Mouse (Mus musculus): Measurements from ENCODE around the gene Rras2. TPM values are rescaled to one million over a fixed set of nuclear protein-coding genes. Genes with fewer than 3 reads are reported as not detected.

Gene Rras2
- polyA plus RNA-seq, 1 experiment from 2014 or later: 39.0 TPM

DNA sequence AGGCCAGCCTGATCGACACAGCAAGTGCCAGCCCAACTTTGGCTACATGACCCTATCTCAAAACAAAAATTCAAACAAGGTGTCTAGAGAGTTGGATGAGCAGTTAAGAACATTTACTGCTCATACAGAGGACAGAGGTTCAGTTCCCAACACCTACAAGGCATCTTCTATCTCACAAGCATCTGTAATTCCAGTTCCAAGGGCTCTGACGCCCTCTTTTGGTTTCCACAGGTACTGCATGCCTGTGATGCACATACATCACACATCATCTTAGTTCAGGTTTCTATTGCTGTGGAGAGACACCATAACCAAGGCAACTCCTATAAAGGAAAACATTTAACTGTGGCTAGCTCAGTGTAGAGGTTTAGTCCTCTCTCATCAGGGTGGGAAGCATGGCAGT, 11.7 kb upstream of the Rras2 start:
- Histone ChIP-seq H3K27ac (replicated peaks; ENCODE audit: low read depth, low read length) (no peak overlapping the region), H3K27me3 (replicated peaks; ENCODE audit: control insufficient read depth, insufficient read depth, low read length) (no peaks in the 10 kb centered on the region), H3K36me3 (ENCODE audit: control insufficient read depth, insufficient read depth, low read length) (no peaks in the 10 kb centered on the region), H3K9me3 (ENCODE audit: control insufficient read depth, low read length) (peaks cover 3% of the 10 kb centered on the region; the same call in 1 of the 2 replicates), H3K4me2 (ENCODE audit: low read depth, low read length) (no peak overlapping the region), H3K4me3 (ENCODE audit: low read depth, low read length) (no peak overlapping the region), H3K4me1 (ENCODE audit: control insufficient read depth, insufficient read depth, low read length) (no peaks in the 10 kb centered on the region), H3K9ac (ENCODE audit: low read depth, low read length) (no peak overlapping the region)
- no peak for DNase-seq (ENCODE audit: low spot score)
- 49% methylated on average over 2 of the region's 2 CpGs for WGBS
- no peak for ATAC-seq (ENCODE audit: low read depth)

DNA sequence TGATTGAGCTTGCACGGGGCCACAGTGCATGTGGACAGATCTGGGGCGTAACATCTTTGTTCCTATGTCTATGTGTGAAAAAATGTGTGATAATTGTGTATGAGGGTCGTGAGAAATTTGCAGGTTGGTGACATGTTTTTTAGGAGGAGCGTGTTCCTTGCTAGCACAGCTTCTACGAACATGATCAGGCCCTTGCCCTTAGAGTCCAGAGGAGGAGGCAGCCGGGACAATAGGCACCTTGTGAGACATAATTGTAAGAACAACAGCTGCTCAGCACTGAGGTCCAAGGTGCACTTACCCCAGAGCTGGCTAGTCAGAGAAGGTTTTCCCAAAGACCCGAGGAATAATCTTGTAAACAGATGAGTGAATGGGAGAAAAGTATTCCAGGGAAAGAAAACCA, 599 bp upstream of the Rras2 start:
- DNase-seq (ENCODE audit: low spot score): no peak

DNA sequence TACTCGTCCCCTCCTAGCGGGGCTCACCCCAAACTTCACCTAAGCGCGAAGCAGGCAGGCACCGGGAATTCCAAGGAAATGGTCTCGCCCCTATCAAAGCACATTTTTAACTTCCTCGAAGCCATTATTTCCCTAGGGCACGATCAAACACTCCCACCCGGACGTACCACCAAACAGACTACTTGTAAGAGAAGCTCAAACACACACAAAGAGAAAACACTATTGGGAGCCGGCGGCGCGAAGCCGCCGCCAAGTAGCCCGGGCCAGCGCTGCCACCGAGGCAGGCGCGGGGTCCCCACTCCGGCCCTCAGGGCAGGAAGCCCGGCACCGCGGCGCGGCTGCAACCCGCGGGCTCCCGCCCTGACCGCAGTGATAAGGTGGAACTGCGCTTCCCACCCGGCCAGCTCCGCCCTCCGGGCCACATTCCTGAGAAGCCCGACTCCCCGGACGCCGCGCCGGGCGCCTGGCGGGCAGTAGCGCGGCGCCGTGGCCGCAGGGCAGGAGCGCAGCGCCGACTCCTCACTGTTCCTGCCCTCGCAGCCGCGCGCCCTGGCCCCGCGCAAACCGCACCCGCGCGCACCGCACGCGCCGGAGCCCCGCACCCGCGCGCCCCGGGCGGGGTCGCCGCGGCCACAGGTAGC, 750 bp downstream of the Rras2 start:
- DNase-seq (ENCODE audit: low spot score): peak; percentile 71
- H3K27ac ChIP-seq (replicated peaks; ENCODE audit: low read depth, low read length): peak overlapping the region; percentile 88
- ATAC-seq (ENCODE audit: low read depth): peak; percentile 77
- under 1% methylated on average over 26 of the region's 74 CpGs for WGBS
- peaks cover 8% of the 10 kb centered on the region for H3K4me1 ChIP-seq (ENCODE audit: control insufficient read depth, insufficient read depth, low read length)
- peak overlapping the region; percentile 79 for H3K9ac ChIP-seq (ENCODE audit: low read depth, low read length)
- H3K4me3 ChIP-seq (ENCODE audit: low read depth, low read length): peak overlapping the region; percentile 78
- H3K9me3 ChIP-seq (ENCODE audit: control insufficient read depth, low read length): no peaks in the 10 kb centered on the region
- H3K4me2 ChIP-seq (ENCODE audit: low read depth, low read length): peak overlapping the region; percentile 85
- H3K27me3 ChIP-seq (replicated peaks; ENCODE audit: control insufficient read depth, insufficient read depth, low read length): no peaks in the 10 kb centered on the region
- H3K36me3 ChIP-seq (ENCODE audit: control insufficient read depth, insufficient read depth, low read length): no peaks in the 10 kb centered on the region

More for the DNA sequence above, 599 bp upstream of the Rras2 start:
- no peak overlapping the region; the same call in 1 of the 2 replicates for H3K4me3 ChIP-seq (ENCODE audit: low read depth, low read length)
- H3K4me1 ChIP-seq (ENCODE audit: control insufficient read depth, insufficient read depth, low read length): peaks cover 8% of the 10 kb centered on the region
- H3K9me3 ChIP-seq (ENCODE audit: control insufficient read depth, low read length): no peaks in the 10 kb centered on the region
- ATAC-seq (ENCODE audit: low read depth): no peak
- no peak overlapping the region for H3K27ac ChIP-seq (replicated peaks; ENCODE audit: low read depth, low read length)
- no peaks in the 10 kb centered on the region for H3K36me3 ChIP-seq (ENCODE audit: control insufficient read depth, insufficient read depth, low read length)
- WGBS: 23% methylated on average over 7 of the region's 7 CpGs
- H3K9ac ChIP-seq (ENCODE audit: low read depth, low read length): 0 out of 2 replicates have a peak overlapping the region, but pooled peaks have one; percentile 79
- peak overlapping the region; percentile 85 for H3K4me2 ChIP-seq (ENCODE audit: low read depth, low read length)
- no peaks in the 10 kb centered on the region for H3K27me3 ChIP-seq (replicated peaks; ENCODE audit: control insufficient read depth, insufficient read depth, low read length)

DNA sequence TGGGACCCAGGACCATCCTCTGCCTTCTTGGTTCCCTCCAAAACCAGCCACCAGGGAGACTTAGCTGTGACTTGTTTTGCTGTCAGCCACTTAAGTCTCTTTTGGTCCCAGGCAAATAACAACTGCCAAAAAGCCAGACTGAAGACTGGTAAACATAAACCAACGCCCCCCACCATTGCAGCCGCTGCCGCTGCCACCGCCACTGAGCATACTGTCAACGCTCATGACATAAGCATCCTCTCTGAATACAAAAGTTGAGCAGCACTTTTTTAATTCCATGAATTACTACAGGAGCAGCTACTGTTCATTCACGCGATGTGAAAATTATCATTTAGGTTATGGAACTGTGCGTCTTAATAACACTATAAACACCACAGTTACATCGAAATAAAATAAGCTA, 1.6 kb downstream of the Rras2 start:
- Histone ChIP-seq H3K4me1 (ENCODE audit: control insufficient read depth, insufficient read depth, low read length) (peaks cover 8% of the 10 kb centered on the region), H3K27ac (replicated peaks; ENCODE audit: low read depth, low read length) (no peak overlapping the region), H3K4me3 (ENCODE audit: low read depth, low read length) (peak overlapping the region; percentile 78), H3K27me3 (replicated peaks; ENCODE audit: control insufficient read depth, insufficient read depth, low read length) (no peaks in the 10 kb centered on the region), H3K9ac (ENCODE audit: low read depth, low read length) (peak overlapping the region; percentile 79; the same call in 1 of the 2 replicates), H3K4me2 (ENCODE audit: low read depth, low read length) (peak overlapping the region; percentile 85), H3K36me3 (ENCODE audit: control insufficient read depth, insufficient read depth, low read length) (no peaks in the 10 kb centered on the region), H3K9me3 (ENCODE audit: control insufficient read depth, low read length) (no peaks in the 10 kb centered on the region)
- ATAC-seq (ENCODE audit: low read depth) (no peak), DNase-seq (ENCODE audit: low spot score) (no peak)
- 29% methylated on average over 9 of the region's 9 CpGs for WGBS

DNA sequence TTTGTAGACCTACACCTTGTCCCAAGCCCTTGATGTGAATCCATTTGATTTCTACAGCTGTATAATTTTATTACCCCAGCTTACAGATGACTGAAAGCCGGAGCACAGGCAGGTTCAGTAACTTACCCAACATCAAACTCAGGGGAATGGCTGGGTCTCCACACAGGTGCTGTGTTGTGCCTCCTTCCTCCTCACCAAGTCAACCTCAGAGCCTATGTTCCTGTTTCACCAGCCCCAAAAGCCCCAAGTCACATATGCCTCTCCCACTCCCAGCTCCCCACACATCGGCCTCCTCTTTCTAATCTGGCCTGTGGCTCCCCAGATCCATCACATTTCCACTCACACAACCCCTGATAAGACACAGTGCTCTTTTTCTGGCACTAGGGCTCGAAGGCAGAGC, 2.6 kb downstream of the Rras2 start:
- Histone ChIP-seq H3K9me3 (ENCODE audit: control insufficient read depth, low read length) (no peaks in the 10 kb centered on the region), H3K36me3 (ENCODE audit: control insufficient read depth, insufficient read depth, low read length) (no peaks in the 10 kb centered on the region), H3K4me2 (ENCODE audit: low read depth, low read length) (no peak overlapping the region), H3K27ac (replicated peaks; ENCODE audit: low read depth, low read length) (no peak overlapping the region), H3K9ac (ENCODE audit: low read depth, low read length) (no peak overlapping the region), H3K27me3 (replicated peaks; ENCODE audit: control insufficient read depth, insufficient read depth, low read length) (no peaks in the 10 kb centered on the region), H3K4me1 (ENCODE audit: control insufficient read depth, insufficient read depth, low read length) (peaks cover 8% of the 10 kb centered on the region), H3K4me3 (ENCODE audit: low read depth, low read length) (no peak overlapping the region)
- ATAC-seq (ENCODE audit: low read depth) (no peak), DNase-seq (ENCODE audit: low spot score) (no peak)
- 88% methylated on average over 3 of the region's 3 CpGs for WGBS

DNA sequence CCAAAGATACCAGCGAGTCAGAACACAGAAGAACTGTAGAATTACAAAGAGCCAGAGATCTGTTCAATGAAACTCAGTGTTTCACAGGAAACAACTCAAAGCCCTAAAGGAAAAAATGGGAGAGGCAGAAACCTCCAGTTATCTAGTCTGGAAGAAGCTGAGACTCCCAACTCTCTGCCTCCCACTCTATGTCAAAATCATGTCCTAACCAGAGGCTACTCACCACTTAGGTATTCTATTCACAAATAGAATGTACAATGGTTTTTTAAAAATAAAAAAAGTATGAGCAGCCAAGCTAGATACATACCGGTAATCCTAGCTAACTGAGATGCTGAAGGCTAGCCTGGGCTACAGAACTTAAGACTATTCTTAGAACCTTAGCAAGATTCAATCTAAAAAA, 3.3 kb downstream of the Rras2 start:
- Histone ChIP-seq H3K9ac (ENCODE audit: low read depth, low read length) (no peak overlapping the region), H3K4me3 (ENCODE audit: low read depth, low read length) (no peak overlapping the region), H3K27me3 (replicated peaks; ENCODE audit: control insufficient read depth, insufficient read depth, low read length) (no peaks in the 10 kb centered on the region), H3K27ac (replicated peaks; ENCODE audit: low read depth, low read length) (no peak overlapping the region), H3K4me2 (ENCODE audit: low read depth, low read length) (no peak overlapping the region), H3K9me3 (ENCODE audit: control insufficient read depth, low read length) (no peaks in the 10 kb centered on the region), H3K4me1 (ENCODE audit: control insufficient read depth, insufficient read depth, low read length) (peaks cover 8% of the 10 kb centered on the region), H3K36me3 (ENCODE audit: control insufficient read depth, insufficient read depth, low read length) (no peaks in the 10 kb centered on the region)
- 83% methylated on average over 2 of the region's 2 CpGs for WGBS
- ATAC-seq (ENCODE audit: low read depth) (no peak), DNase-seq (ENCODE audit: low spot score) (no peak)

DNA sequence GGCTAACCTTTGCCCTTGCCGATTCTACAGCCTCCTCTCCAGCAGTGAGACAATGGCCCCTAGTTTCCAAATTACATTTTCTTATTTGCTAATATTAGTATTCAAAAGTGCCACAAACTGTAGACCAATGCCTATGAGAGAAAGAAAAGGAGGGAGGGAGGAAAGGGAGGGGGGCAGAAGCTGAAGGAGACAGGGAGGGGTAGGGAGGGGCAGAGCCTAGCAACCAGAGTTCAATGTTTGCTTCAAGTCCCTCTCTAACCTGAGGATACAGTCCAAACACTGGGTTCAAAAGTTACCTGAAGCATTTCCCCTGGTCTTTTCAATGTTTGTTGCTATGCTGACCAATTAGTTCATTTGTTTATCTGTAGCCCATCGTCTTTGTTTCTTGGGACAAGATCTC, 7.1 kb downstream of the Rras2 start:
- no peak overlapping the region for H3K27ac ChIP-seq (replicated peaks; ENCODE audit: low read depth, low read length)
- no peaks in the 10 kb centered on the region for H3K27me3 ChIP-seq (replicated peaks; ENCODE audit: control insufficient read depth, insufficient read depth, low read length)
- H3K9me3 ChIP-seq (ENCODE audit: control insufficient read depth, low read length): no peaks in the 10 kb centered on the region
- no peak overlapping the region for H3K9ac ChIP-seq (ENCODE audit: low read depth, low read length)
- H3K4me1 ChIP-seq (ENCODE audit: control insufficient read depth, insufficient read depth, low read length): no peaks in the 10 kb centered on the region
- DNase-seq (ENCODE audit: low spot score): no peak
- no peak for ATAC-seq (ENCODE audit: low read depth)
- no peak overlapping the region for H3K4me3 ChIP-seq (ENCODE audit: low read depth, low read length)
- WGBS: 74% methylated on average over 2 of the region's 2 CpGs
- no peaks in the 10 kb centered on the region for H3K36me3 ChIP-seq (ENCODE audit: control insufficient read depth, insufficient read depth, low read length)
- no peak overlapping the region for H3K4me2 ChIP-seq (ENCODE audit: low read depth, low read length)

DNA sequence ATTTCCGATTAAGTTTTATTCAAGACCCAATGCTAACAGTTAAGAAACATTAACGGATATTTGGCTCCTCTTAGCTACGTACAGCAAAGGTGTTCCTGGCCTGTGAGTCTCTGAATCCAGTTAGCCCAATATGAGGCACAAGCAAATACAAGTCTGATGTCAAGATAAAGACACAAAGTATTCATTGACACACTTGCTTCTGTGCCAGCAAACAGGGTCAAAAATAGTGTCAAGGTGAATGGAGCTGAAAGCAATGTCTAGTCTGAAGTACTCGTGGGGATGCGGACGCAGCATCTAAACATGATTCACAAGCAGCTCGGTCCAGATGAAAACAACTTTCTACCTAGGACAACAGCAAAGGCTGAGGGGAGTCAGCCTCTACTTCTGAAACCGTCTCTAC, 11.7 kb downstream of the Rras2 start:
- ATAC-seq (ENCODE audit: low read depth): no peak
- H3K36me3 ChIP-seq (ENCODE audit: control insufficient read depth, insufficient read depth, low read length): no peaks in the 10 kb centered on the region
- H3K4me1 ChIP-seq (ENCODE audit: control insufficient read depth, insufficient read depth, low read length): no peaks in the 10 kb centered on the region
- 84% methylated on average over 8 of the region's 8 CpGs for WGBS
- no peaks in the 10 kb centered on the region for H3K27me3 ChIP-seq (replicated peaks; ENCODE audit: control insufficient read depth, insufficient read depth, low read length)
- no peak overlapping the region for H3K27ac ChIP-seq (replicated peaks; ENCODE audit: low read depth, low read length)
- no peaks in the 10 kb centered on the region for H3K9me3 ChIP-seq (ENCODE audit: control insufficient read depth, low read length)
- no peak overlapping the region for H3K4me2 ChIP-seq (ENCODE audit: low read depth, low read length)
- no peak overlapping the region for H3K9ac ChIP-seq (ENCODE audit: low read depth, low read length)
- DNase-seq (ENCODE audit: low spot score): no peak
- no peak overlapping the region for H3K4me3 ChIP-seq (ENCODE audit: low read depth, low read length)

All from embryonic facial prominence, embryonic 14.5 days (tissue).